Mouse (Mus musculus): ENCODE measurements around the gene Abca7. TPM values are rescaled to one million over a fixed set of nuclear protein-coding genes. Genes with fewer than 3 reads are reported as not detected.

Gene Abca7
- polyA plus RNA-seq, 1 experiment from 2014 or later = 3.9 TPM

- no peak overlapping the region for H3K9ac ChIP-seq (ENCODE audit: low read length)
- no peak overlapping the region for H3K4me2 ChIP-seq (ENCODE audit: low read depth, low read length, severe bottlenecking)
- H3K36me3 ChIP-seq (ENCODE audit: control insufficient read depth, insufficient read depth, low read length) = no peaks in the 10 kb centered on the region
- ATAC-seq (replicated peaks; ENCODE audit: low FRiP score) = no peak
- peaks cover 8% of the 10 kb centered on the region; the same call in 1 of the 2 replicates for H3K9me3 ChIP-seq (ENCODE audit: control insufficient read depth, low read length)
- H3K4me3 ChIP-seq (ENCODE audit: low read depth, low read length) = no peak overlapping the region
- WGBS = 85% methylated on average over 6 of the region's 6 CpGs
- H3K4me1 ChIP-seq (replicated peaks; ENCODE audit: control insufficient read depth, insufficient read depth, low read length) = no peaks in the 10 kb centered on the region
- no peak overlapping the region for H3K27ac ChIP-seq (ENCODE audit: low read depth, low read length)
- DNase-seq (ENCODE audit: low spot score) = no peak
- peaks cover 31% of the 10 kb centered on the region for H3K27me3 ChIP-seq (ENCODE audit: control insufficient read depth, insufficient read depth, low read length)
Observed at GRCm38 (mm10) chr10:80011740-80012139, 15.4 kb downstream of the Abca7 start.

GRCm38 (mm10) chr10:80013609-80014008, 17.3 kb downstream of the Abca7 start:
- Histone ChIP-seq H3K36me3 (ENCODE audit: control insufficient read depth, insufficient read depth, low read length) (no peaks in the 10 kb centered on the region), H3K4me1 (replicated peaks; ENCODE audit: control insufficient read depth, insufficient read depth, low read length) (no peaks in the 10 kb centered on the region), H3K4me3 (ENCODE audit: low read depth, low read length) (no peak overlapping the region), H3K27ac (ENCODE audit: low read depth, low read length) (no peak overlapping the region), H3K9me3 (ENCODE audit: control insufficient read depth, low read length) (peaks cover 8% of the 10 kb centered on the region; the same call in 1 of the 2 replicates), H3K27me3 (ENCODE audit: control insufficient read depth, insufficient read depth, low read length) (peaks cover 31% of the 10 kb centered on the region), H3K9ac (ENCODE audit: low read length) (no peak overlapping the region), H3K4me2 (ENCODE audit: low read depth, low read length, severe bottlenecking) (no peak overlapping the region)
- no peak for ATAC-seq (replicated peaks; ENCODE audit: low FRiP score)
- 25% methylated on average over 25 of the region's 25 CpGs for WGBS
- DNase-seq (ENCODE audit: low spot score) = no peak

- no peak overlapping the region for H3K9ac ChIP-seq (ENCODE audit: low read length)
- H3K27me3 ChIP-seq (ENCODE audit: control insufficient read depth, insufficient read depth, low read length) = peaks cover 33% of the 10 kb centered on the region
- no peak for ATAC-seq (replicated peaks; ENCODE audit: low FRiP score)
- H3K9me3 ChIP-seq (ENCODE audit: control insufficient read depth, low read length) = peaks cover 8% of the 10 kb centered on the region; the same call in 1 of the 2 replicates
- 24% methylated on average over 28 of the region's 28 CpGs for WGBS
- H3K27ac ChIP-seq (ENCODE audit: low read depth, low read length) = no peak overlapping the region
- no peak overlapping the region for H3K4me2 ChIP-seq (ENCODE audit: low read depth, low read length, severe bottlenecking)
- no peak overlapping the region for H3K4me3 ChIP-seq (ENCODE audit: low read depth, low read length)
- peaks cover 2% of the 10 kb centered on the region; the same call in 1 of the 2 replicates for H3K4me1 ChIP-seq (replicated peaks; ENCODE audit: control insufficient read depth, insufficient read depth, low read length)
- no peaks in the 10 kb centered on the region for H3K36me3 ChIP-seq (ENCODE audit: control insufficient read depth, insufficient read depth, low read length)
- no peak for DNase-seq (ENCODE audit: low spot score)
Observed at GRCm38 (mm10) chr10:80014484-80015290, 18.4 kb downstream of the Abca7 start.

GRCm38 (mm10) chr10:80015583-80015982, 19.3 kb downstream of the Abca7 start:
- Histone ChIP-seq H3K9me3 (ENCODE audit: control insufficient read depth, low read length) (peaks cover 6% of the 10 kb centered on the region; the same call in 1 of the 2 replicates), H3K4me2 (ENCODE audit: low read depth, low read length, severe bottlenecking) (no peak overlapping the region), H3K27ac (ENCODE audit: low read depth, low read length) (no peak overlapping the region), H3K4me1 (replicated peaks; ENCODE audit: control insufficient read depth, insufficient read depth, low read length) (peaks cover 5% of the 10 kb centered on the region; the same call in 1 of the 2 replicates), H3K27me3 (ENCODE audit: control insufficient read depth, insufficient read depth, low read length) (peaks cover 33% of the 10 kb centered on the region), H3K9ac (ENCODE audit: low read length) (no peak overlapping the region), H3K4me3 (ENCODE audit: low read depth, low read length) (no peak overlapping the region), H3K36me3 (ENCODE audit: control insufficient read depth, insufficient read depth, low read length) (no peaks in the 10 kb centered on the region)
- ATAC-seq (replicated peaks; ENCODE audit: low FRiP score) = no peak
- no peak for DNase-seq (ENCODE audit: low spot score)
- 83% methylated on average over 10 of the region's 10 CpGs for WGBS

- H3K36me3 ChIP-seq (ENCODE audit: control insufficient read depth, insufficient read depth, low read length) = no peaks in the 10 kb centered on the region
- H3K4me3 ChIP-seq (ENCODE audit: low read depth, low read length) = no peak within 1 kb of the TSS
- ATAC-seq (replicated peaks; ENCODE audit: low FRiP score) (no peak), DNase-seq (ENCODE audit: low spot score) (no peak)
- peaks cover 33% of the 10 kb centered on the region for H3K27me3 ChIP-seq (ENCODE audit: control insufficient read depth, insufficient read depth, low read length)
- peaks cover 5% of the 10 kb centered on the region; the same call in 1 of the 2 replicates for H3K4me1 ChIP-seq (replicated peaks; ENCODE audit: control insufficient read depth, insufficient read depth, low read length)
- H3K9ac ChIP-seq (ENCODE audit: low read length) = no peak within 1 kb of the TSS
- no peak within 1 kb of the TSS for H3K27ac ChIP-seq (ENCODE audit: low read depth, low read length)
- 73% methylated on average over 11 of the region's 11 CpGs for WGBS
- H3K4me2 ChIP-seq (ENCODE audit: low read depth, low read length, severe bottlenecking) = no peak within 1 kb of the TSS
- no peaks in the 10 kb centered on the region for H3K9me3 ChIP-seq (ENCODE audit: control insufficient read depth, low read length)
Observed at GRCm38 (mm10) chr10:80016511-80016910, 20.2 kb downstream of the Abca7 start, which contains the start of gene Arhgap45. Gene Arhgap45 (plus strand): TSS chr10:80016653.

- WGBS = 88% methylated on average over 10 of the region's 10 CpGs
- Histone ChIP-seq H3K4me3 (ENCODE audit: low read depth, low read length) (no peak overlapping the region), H3K4me1 (replicated peaks; ENCODE audit: control insufficient read depth, insufficient read depth, low read length) (peaks cover 5% of the 10 kb centered on the region; the same call in 1 of the 2 replicates), H3K9ac (ENCODE audit: low read length) (no peak overlapping the region), H3K9me3 (ENCODE audit: control insufficient read depth, low read length) (no peaks in the 10 kb centered on the region), H3K36me3 (ENCODE audit: control insufficient read depth, insufficient read depth, low read length) (no peaks in the 10 kb centered on the region), H3K27me3 (ENCODE audit: control insufficient read depth, insufficient read depth, low read length) (peaks cover 33% of the 10 kb centered on the region), H3K4me2 (ENCODE audit: low read depth, low read length, severe bottlenecking) (no peak overlapping the region), H3K27ac (ENCODE audit: low read depth, low read length) (no peak overlapping the region)
- DNase-seq (ENCODE audit: low spot score) (no peak), ATAC-seq (replicated peaks; ENCODE audit: low FRiP score) (no peak)
Observed at GRCm38 (mm10) chr10:80016931-80017330, 20.6 kb downstream of the Abca7 start.

- H3K9ac ChIP-seq (ENCODE audit: low read length) = no peak overlapping the region
- ATAC-seq (replicated peaks; ENCODE audit: low FRiP score) = no peak
- no peak overlapping the region for H3K27ac ChIP-seq (ENCODE audit: low read depth, low read length)
- DNase-seq (ENCODE audit: low spot score) = no peak
- no peak overlapping the region for H3K4me2 ChIP-seq (ENCODE audit: low read depth, low read length, severe bottlenecking)
- no peak overlapping the region for H3K4me3 ChIP-seq (ENCODE audit: low read depth, low read length)
- WGBS = 81% methylated on average over 3 of the region's 3 CpGs
- H3K27me3 ChIP-seq (ENCODE audit: control insufficient read depth, insufficient read depth, low read length) = peaks cover 30% of the 10 kb centered on the region
- no peaks in the 10 kb centered on the region for H3K9me3 ChIP-seq (ENCODE audit: control insufficient read depth, low read length)
- H3K4me1 ChIP-seq (replicated peaks; ENCODE audit: control insufficient read depth, insufficient read depth, low read length) = peaks cover 5% of the 10 kb centered on the region; the same call in 1 of the 2 replicates
- H3K36me3 ChIP-seq (ENCODE audit: control insufficient read depth, insufficient read depth, low read length) = no peaks in the 10 kb centered on the region
Observed at GRCm38 (mm10) chr10:80017361-80017760, 21.1 kb downstream of the Abca7 start.

GRCm38 (mm10) chr10:80017771-80018170, 21.5 kb downstream of the Abca7 start:
- Histone ChIP-seq H3K4me2 (ENCODE audit: low read depth, low read length, severe bottlenecking) (no peak overlapping the region), H3K27ac (ENCODE audit: low read depth, low read length) (no peak overlapping the region), H3K9ac (ENCODE audit: low read length) (no peak overlapping the region), H3K27me3 (ENCODE audit: control insufficient read depth, insufficient read depth, low read length) (peaks cover 30% of the 10 kb centered on the region), H3K4me1 (replicated peaks; ENCODE audit: control insufficient read depth, insufficient read depth, low read length) (peaks cover 5% of the 10 kb centered on the region; the same call in 1 of the 2 replicates), H3K36me3 (ENCODE audit: control insufficient read depth, insufficient read depth, low read length) (no peaks in the 10 kb centered on the region), H3K4me3 (ENCODE audit: low read depth, low read length) (no peak overlapping the region), H3K9me3 (ENCODE audit: control insufficient read depth, low read length) (no peaks in the 10 kb centered on the region)
- DNase-seq (ENCODE audit: low spot score) (no peak), ATAC-seq (replicated peaks; ENCODE audit: low FRiP score) (no peak)
- 86% methylated on average over 14 of the region's 14 CpGs for WGBS
